ENCODE assay signal across 19 mouse cellular contexts in the genomic region with DNA sequence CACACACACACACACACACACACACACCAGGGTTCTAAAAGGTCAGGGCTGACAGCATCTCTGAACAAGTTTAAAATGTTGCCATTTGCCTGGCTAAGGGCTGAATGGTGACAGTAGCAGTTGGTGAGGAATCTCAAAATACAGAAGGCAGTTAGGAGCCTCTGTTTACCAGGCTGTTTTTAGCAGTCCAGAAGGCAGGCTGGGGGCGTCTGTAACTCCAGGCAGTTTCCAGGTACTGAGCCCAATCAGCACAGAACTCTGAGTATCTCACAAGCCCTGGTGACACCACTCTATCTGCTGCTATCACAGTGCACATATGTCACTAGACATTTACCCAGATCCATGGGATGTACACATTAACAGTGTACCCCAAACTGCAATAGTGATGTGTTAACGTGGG. TPM values are rescaled to one million over a fixed set of nuclear protein-coding genes. Genes with fewer than 3 reads are reported as not detected.
DNase-seq lines count a peak whose midpoint lies in the region; ATAC-seq and TF ChIP-seq lines count a peak whose summit lies in the region.
"Had no signal": no experiment of that assay in that cellular context is flagged by ENCODE, and none has a peak within 500 bp of the region (broad histone marks: within the 10 kb centered on the region; RNA-seq: fewer than 3 reads in every experiment).

No protein-coding gene starts in this region.

- H3K36me3 ChIP-seq in intestine, postnatal 0 days (ENCODE audit: control insufficient read depth, insufficient read depth), result no peaks in the 10 kb centered on the region
- no peaks in the 10 kb centered on the region for H3K36me3 ChIP-seq in embryonic facial prominence, embryonic 10.5 days (replicated peaks)
- H3K36me3 ChIP-seq: hindbrain, embryonic 12.5 days had no signal

- no peak for TF ChIP-seq CTCF in cerebellum, adult 2 months (IDR thresholded peaks at IDR 0.05; ENCODE audit: borderline replicate concordance, insufficient read depth, low read depth, low read length)
- no peak for TF ChIP-seq CTCF in intestine, postnatal 0 days (IDR thresholded peaks at IDR 0.05; ENCODE audit: low read depth)

- no peaks in the 10 kb centered on the region for H3K27me3 ChIP-seq in cerebellum, adult 2 months (ENCODE audit: control insufficient read depth, insufficient read depth, low read length)
- no peaks in the 10 kb centered on the region for H3K27me3 ChIP-seq in intestine, postnatal 0 days (replicated peaks; ENCODE audit: control insufficient read depth, insufficient read depth, low read length)
- H3K27me3 ChIP-seq in embryonic facial prominence, embryonic 10.5 days (replicated peaks; ENCODE audit: low read depth, poor library complexity, severe bottlenecking), result no peaks in the 10 kb centered on the region
- H3K27me3 ChIP-seq: hindbrain, embryonic 12.5 days had no signal

- ATAC-seq in intestine, postnatal 0 days, result no peak
- ATAC-seq: intestine, embryonic 16.5 days had no signal

- H3K4me3 ChIP-seq in cerebellum, adult 2 months (replicated peaks; ENCODE audit: insufficient read depth, low read depth, low read length), result no peak overlapping the region
- no peak overlapping the region for H3K4me3 ChIP-seq in intestine, postnatal 0 days (ENCODE audit: low read depth, low read length)
- H3K4me3 ChIP-seq in embryonic facial prominence, embryonic 10.5 days, result no peak overlapping the region
- H3K4me3 ChIP-seq: hindbrain, embryonic 12.5 days; myocyte had no signal

- no peak overlapping the region for H3K27ac ChIP-seq in cerebellum, adult 2 months (ENCODE audit: insufficient read depth, low read length)
- no peak overlapping the region for H3K27ac ChIP-seq in intestine, postnatal 0 days (ENCODE audit: low read depth, low read length)
- no peak overlapping the region for H3K27ac ChIP-seq in embryonic facial prominence, embryonic 10.5 days (replicated peaks)
- H3K27ac ChIP-seq: hindbrain, embryonic 12.5 days had no signal

- no peak overlapping the region for H3K9ac ChIP-seq in intestine, postnatal 0 days (ENCODE audit: low read depth, low read length)
- H3K9ac ChIP-seq: hindbrain, embryonic 12.5 days; lung, embryonic 14.5 days had no signal

- no peak for TF ChIP-seq POLR2A in cerebellum, adult 2 months (IDR thresholded peaks at IDR 0.05; ENCODE audit: borderline replicate concordance, insufficient read depth, low read length)

- no peaks in the 10 kb centered on the region for H3K4me1 ChIP-seq in cerebellum, adult 2 months (ENCODE audit: control insufficient read depth, insufficient read depth, low read length)
- H3K4me1 ChIP-seq in intestine, postnatal 0 days (replicated peaks; ENCODE audit: control insufficient read depth, insufficient read depth, low read length), result no peaks in the 10 kb centered on the region
- H3K4me1 ChIP-seq in embryonic facial prominence, embryonic 10.5 days, result 0 out of 2 replicates have a peak, but pooled peaks cover 5% of the 10 kb centered on the region
- H3K4me1 ChIP-seq: hindbrain, embryonic 12.5 days had no signal

- no peak overlapping the region for H3K4me2 ChIP-seq in intestine, postnatal 0 days (replicated peaks; ENCODE audit: low read depth)
- H3K4me2 ChIP-seq: hindbrain, embryonic 12.5 days; lung, embryonic 14.5 days had no signal

- WGBS in cerebellum, adult 2 months, result 88% methylated on average over 2 of the region's 2 CpGs
- WGBS in intestine, postnatal 0 days, result 83% methylated on average over 2 of the region's 2 CpGs
- 79% methylated on average over 2 of the region's 2 CpGs for WGBS in embryonic facial prominence, embryonic 10.5 days

- no peaks in the 10 kb centered on the region for H3K9me3 ChIP-seq in intestine, postnatal 0 days (ENCODE audit: control insufficient read depth)
- H3K9me3 ChIP-seq in embryonic facial prominence, embryonic 10.5 days, result no peaks in the 10 kb centered on the region
- H3K9me3 ChIP-seq: hindbrain, embryonic 12.5 days had no signal

- DNase-seq in right cerebral cortex, adult 18-20 months, result peak; percentile 86
- DNase-seq in right cerebral cortex, postnatal 4 days, result no peak
- DNase-seq in layer of hippocampus, adult 18-20 months (ENCODE audit: low spot score in 2 of 2), result peak; percentile 86 to 95
- peak; percentile 67 to 86 for DNase-seq in left cerebral cortex, adult 9 months (ENCODE audit: low spot score in 2 of 2)
- DNase-seq in telencephalon, adult 2 months (ENCODE audit: low read depth, low spot score), result peak; percentile 90
- DNase-seq in cerebellum, adult 2 months, result no peak
- DNase-seq in embryonic facial prominence, embryonic 10.5 days (ENCODE audit: low spot score), result no peak
- DNase-seq: cerebellum, adult 9-10 months; kidney, postnatal 4 days; lung, embryonic 14.5 days; thymus, postnatal 25 days had no signal

RNA-seq across cellular contexts. Expression of gene Syt17, which starts 19.1 kb away (rescaled TPM):
- total RNA-seq in layer of hippocampus, adult 18-20 months (2021), result 10 to 100 TPM; 87.5 to 95.5 TPM
- polyA plus RNA-seq in cerebellum, adult 2 months (2012; rRNA removed), result 9.7 and 10.3 TPM in 2 replicates
- 3.0 and 3.4 TPM in 2 replicates for polyA plus RNA-seq in intestine, postnatal 0 days (2015; fragmentation: Nextera tagmentation; extraction: Ambion mirVana)
- polyA plus RNA-seq in embryonic facial prominence, embryonic 10.5 days (2016; fragmentation: Nextera tagmentation; extraction: Ambion mirVana), result 1.7 and 1.9 TPM in 2 replicates
- total RNA-seq: granulocyte monocyte progenitor cell, adult 5-6 weeks; liver, adult 2 months; megakaryocyte-erythroid progenitor cell, adult 5-6 weeks; MEL had no signal
- polyA plus RNA-seq: liver, adult 2 months had no signal

Comparison
In these comparisons a context has a peak if more than half of its experiments do, and no peak if none do; other contexts are left out.
1. DNase-seq: peak in right cerebral cortex, adult 18-20 months (single experiment), layer of hippocampus, adult 18-20 months (2 of 2), left cerebral cortex, adult 9 months (2 of 2) and telencephalon, adult 2 months (single experiment); none in right cerebral cortex, postnatal 4 days (single experiment), cerebellum, adult 2 months (0 of 2) and embryonic facial prominence, embryonic 10.5 days (single experiment).